Mouse (Mus musculus) E14TG2a.4 (cell line): ENCODE results near the gene Pcolce2.

ENCODE experiments used
- H3K27me3 ChIP-seq: 2 replicates; pipeline ENCODE4 v1.6.1; 2014; ENCODE audit warnings: low read length, control low read depth; ENCODE audit not compliant: insufficient read depth
- H3K36me3 ChIP-seq: 2 replicates; pipeline ENCODE4 v1.6.1; 2014; ENCODE audit warnings: low read length, control low read depth; ENCODE audit not compliant: insufficient read depth
- H3K4me1 ChIP-seq: replicated peaks from 2 replicates; pipeline ENCODE4 v1.6.1; 2014; ENCODE audit warnings: low read depth, low read length, control low read depth
- H3K4me3 ChIP-seq: replicated peaks from 2 replicates; pipeline ENCODE4 v1.5.1; 2014; ENCODE audit warnings: mild to moderate bottlenecking, low read length
- H3K9me3 ChIP-seq: 2 replicates; pipeline ENCODE4 v1.6.1; 2014; ENCODE audit warnings: low read length, control low read depth
- CTCF ChIP-seq: conservative IDR thresholded peaks from 2 replicates; pipeline ENCODE4 v1.5.1; 2014; ENCODE audit warnings: low read length
- NANOG ChIP-seq: IDR thresholded peaks from 2 replicates; pipeline ENCODE4 v1.6.1; 2014; ENCODE audit warnings: borderline replicate concordance, low read length, mixed read lengths
- POU5F1 ChIP-seq: IDR thresholded peaks from 2 replicates; pipeline ENCODE4 v1.6.1; 2014; ENCODE audit warnings: low read length, borderline replicate concordance

The Pcolce2 gene

GRCm38 (mm10) chr9:95636395-95636794 lies 1.0 kb upstream of the Pcolce2 start:
- H3K4me3 ChIP-seq: peak overlapping the region; percentile 90; the same call in 1 of the 2 replicates
- 0 out of 2 replicates have a peak, but pooled peaks cover under 1% of the 10 kb centered on the region for H3K36me3 ChIP-seq
- TF ChIP-seq NANOG (no peak), CTCF (no peak), POU5F1 (no peak)
- peaks cover 18% of the 10 kb centered on the region for H3K27me3 ChIP-seq
- peaks cover 40% of the 10 kb centered on the region for H3K4me1 ChIP-seq
- H3K9me3 ChIP-seq: no peaks in the 10 kb centered on the region

GRCm38 (mm10) chr9:95639919-95640318 lies 2.5 kb downstream of the Pcolce2 start:
- Histone ChIP-seq H3K9me3 (no peaks in the 10 kb centered on the region), H3K27me3 (peaks cover 18% of the 10 kb centered on the region), H3K36me3 (peaks cover 7% of the 10 kb centered on the region; the same call in 1 of the 2 replicates), H3K4me1 (peaks cover 53% of the 10 kb centered on the region), H3K4me3 (peak overlapping the region; percentile 49; the same call in 1 of the 2 replicates)
- no peak for TF ChIP-seq CTCF
- no peak for TF ChIP-seq NANOG
- TF ChIP-seq POU5F1: no peak

- TF ChIP-seq POU5F1: no peak
- no peak for TF ChIP-seq CTCF
- no peak for TF ChIP-seq NANOG
Observed at GRCm38 (mm10) chr9:95645926-95646325, 8.5 kb downstream of the Pcolce2 start.

GRCm38 (mm10) chr9:95653363-95653762 lies 16.0 kb downstream of the Pcolce2 start:
- Histone ChIP-seq H3K9me3 (no peaks in the 10 kb centered on the region), H3K4me1 (peaks cover 16% of the 10 kb centered on the region), H3K27me3 (no peaks in the 10 kb centered on the region), H3K4me3 (no peak overlapping the region), H3K36me3 (peaks cover 14% of the 10 kb centered on the region)
- TF ChIP-seq CTCF: no peak
- TF ChIP-seq POU5F1: no peak
- no peak for TF ChIP-seq NANOG

More at GRCm38 (mm10) chr9:95645926-95646325, 8.5 kb downstream of the Pcolce2 start:
- H3K36me3 ChIP-seq: peaks cover 16% of the 10 kb centered on the region; the same call in 1 of the 2 replicates
- H3K9me3 ChIP-seq: no peaks in the 10 kb centered on the region
- H3K4me3 ChIP-seq: no peak overlapping the region
- no peaks in the 10 kb centered on the region for H3K27me3 ChIP-seq
- H3K4me1 ChIP-seq: peaks cover 26% of the 10 kb centered on the region

GRCm38 (mm10) chr9:95654356-95654755 lies 17.0 kb downstream of the Pcolce2 start:
- Histone ChIP-seq H3K9me3 (no peaks in the 10 kb centered on the region), H3K4me1 (peaks cover 16% of the 10 kb centered on the region), H3K27me3 (no peaks in the 10 kb centered on the region), H3K4me3 (no peak overlapping the region), H3K36me3 (peaks cover 14% of the 10 kb centered on the region)
- TF ChIP-seq CTCF (no peak), NANOG (no peak), POU5F1 (no peak)

GRCm38 (mm10) chr9:95657941-95658340 lies 20.5 kb downstream of the Pcolce2 start:
- H3K27me3 ChIP-seq: no peaks in the 10 kb centered on the region
- peaks cover 11% of the 10 kb centered on the region for H3K4me1 ChIP-seq
- H3K9me3 ChIP-seq: no peaks in the 10 kb centered on the region
- H3K36me3 ChIP-seq: peaks cover 10% of the 10 kb centered on the region; the same call in 1 of the 2 replicates
- no peak overlapping the region for H3K4me3 ChIP-seq
- TF ChIP-seq CTCF (no peak), NANOG (no peak), POU5F1 (no peak)

GRCm38 (mm10) chr9:95664290-95664989 lies 27.0 kb downstream of the Pcolce2 start:
- H3K27me3 ChIP-seq: no peaks in the 10 kb centered on the region
- H3K36me3 ChIP-seq: no peaks in the 10 kb centered on the region
- H3K9me3 ChIP-seq: no peaks in the 10 kb centered on the region
- no peak for TF ChIP-seq CTCF
- TF ChIP-seq NANOG: no peak
- no peak for TF ChIP-seq POU5F1
- H3K4me3 ChIP-seq: no peak overlapping the region
- H3K4me1 ChIP-seq: peaks cover 22% of the 10 kb centered on the region

GRCm38 (mm10) chr9:95665835-95666234 lies 28.4 kb downstream of the Pcolce2 start:
- H3K27me3 ChIP-seq: no peaks in the 10 kb centered on the region
- peaks cover 6% of the 10 kb centered on the region for H3K36me3 ChIP-seq
- H3K4me3 ChIP-seq: no peak overlapping the region
- peaks cover 30% of the 10 kb centered on the region for H3K4me1 ChIP-seq
- no peaks in the 10 kb centered on the region for H3K9me3 ChIP-seq
- TF ChIP-seq NANOG: no peak
- no peak for TF ChIP-seq CTCF
